Mouse (Mus musculus): ENCODE measurements around the gene Cs.

Gene Cs

DNA sequence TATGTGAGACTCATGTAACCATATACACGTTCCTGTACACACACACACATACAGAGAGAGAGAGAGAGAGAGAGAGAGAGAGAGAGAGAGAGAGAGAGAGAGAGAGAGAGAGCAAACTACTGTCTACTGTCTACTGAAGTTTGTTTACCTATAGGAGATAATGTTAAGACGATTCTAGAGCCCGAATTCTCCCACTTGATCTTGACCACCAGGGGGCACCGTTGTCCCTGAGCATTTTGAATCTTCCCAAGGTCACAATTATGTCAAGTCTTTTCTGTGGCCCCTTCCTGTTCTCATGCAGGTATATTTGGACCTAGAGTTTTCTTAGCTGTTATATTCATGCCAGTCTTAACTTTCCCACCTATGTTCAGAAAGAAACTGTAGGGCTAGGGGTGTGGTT lies 2.0 kb upstream of the Cs start:
- DNase-seq: peak; percentile 92

DNA sequence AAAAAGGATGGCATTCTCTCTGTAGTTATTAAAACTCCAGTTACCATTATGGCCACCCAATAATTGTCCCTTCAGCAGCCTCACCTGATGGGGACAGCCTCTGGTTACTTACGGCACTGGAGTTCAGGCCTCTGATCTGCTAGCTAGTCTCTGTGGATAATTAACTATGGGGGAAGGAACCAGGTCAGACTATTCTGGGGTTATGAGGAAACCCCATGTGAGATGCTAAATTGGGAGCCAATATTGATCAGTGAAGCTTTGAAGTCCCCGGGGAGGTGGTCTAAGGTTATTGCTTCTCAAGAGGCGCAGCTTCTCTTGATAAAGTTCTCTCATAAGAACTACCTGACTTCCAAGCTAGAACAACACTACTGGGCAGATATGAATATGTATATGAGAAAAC lies 1.3 kb upstream of the Cs start:
- no peak for DNase-seq

DNA sequence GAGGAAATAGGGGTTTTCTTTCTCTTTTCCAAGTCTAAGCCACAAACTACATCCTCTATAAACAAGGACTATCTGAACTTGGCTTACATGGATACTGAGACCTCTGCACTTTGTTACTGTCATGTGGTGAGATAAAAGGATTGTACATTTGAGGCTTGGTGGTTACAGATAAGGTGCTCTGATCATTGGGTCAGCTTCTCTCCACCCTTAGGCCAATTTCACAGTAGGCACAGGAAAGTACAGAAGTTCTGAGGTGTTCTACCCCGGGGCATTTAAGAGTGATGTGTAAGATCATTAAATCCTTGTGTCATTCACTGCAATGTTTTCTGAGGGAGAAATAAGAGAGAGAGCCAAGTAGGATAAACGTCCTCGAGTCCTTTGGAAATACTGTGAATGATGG lies 937 bp upstream of the Cs start:
- DNase-seq: no peak

DNA sequence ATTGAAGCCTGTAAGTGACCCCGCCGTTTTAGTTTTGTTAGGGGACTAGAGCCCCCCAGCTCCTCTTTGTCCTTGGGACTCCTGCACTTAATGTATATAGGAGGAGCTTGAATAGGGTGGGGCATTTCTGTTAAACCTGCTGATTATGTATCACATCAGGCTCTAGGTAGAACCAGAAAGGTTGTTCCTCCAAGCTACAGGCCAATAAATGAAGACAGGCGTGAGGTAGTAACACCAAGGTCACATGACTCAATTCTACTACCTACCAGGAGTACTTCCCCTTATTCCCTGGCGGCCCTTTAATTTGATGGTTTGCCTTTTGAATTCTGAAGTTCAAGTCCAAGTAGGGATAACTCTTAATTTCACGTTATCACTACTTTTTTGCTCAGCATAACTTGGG lies 881 bp downstream of the Cs start:
- DNase-seq: no peak

DNA sequence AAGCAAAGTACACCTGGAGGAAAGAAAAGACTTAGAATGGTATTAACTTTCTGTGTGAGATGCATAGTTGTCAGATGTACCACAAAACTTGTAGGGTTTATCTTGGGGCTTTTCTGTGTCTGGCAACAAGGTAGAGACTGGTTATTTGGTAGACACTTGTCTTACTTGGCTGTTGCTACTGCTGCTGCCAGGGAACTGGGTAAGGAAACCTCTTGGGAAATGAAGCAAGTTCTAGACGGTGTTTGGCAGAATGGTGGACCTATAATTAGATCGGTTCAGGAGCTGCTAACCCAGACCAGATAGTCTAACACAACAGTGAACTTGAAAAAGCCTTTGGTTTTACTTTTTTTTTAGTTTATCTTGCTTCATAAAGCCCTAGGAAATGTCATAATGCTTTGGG lies 1.4 kb downstream of the Cs start:
- no peak for DNase-seq

DNA sequence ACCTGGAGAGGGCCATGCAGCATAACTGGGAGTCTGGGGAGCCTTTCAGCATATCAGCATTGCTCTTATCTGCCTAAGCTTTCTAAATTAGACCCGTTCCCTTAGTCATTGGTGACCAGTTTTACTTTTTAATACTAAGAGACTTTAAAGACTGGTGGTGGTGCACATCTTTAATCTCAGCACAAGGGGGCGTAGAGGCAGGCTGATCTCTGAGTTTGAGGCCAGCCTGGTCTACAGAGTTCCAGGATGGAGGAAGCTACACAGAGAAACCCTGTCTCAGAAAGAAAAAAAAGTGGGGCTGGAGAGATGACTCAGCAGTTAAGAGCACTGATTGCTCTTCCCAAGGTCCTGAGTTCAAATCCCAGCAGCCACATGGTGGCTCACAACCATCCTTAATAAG lies 2.7 kb downstream of the Cs start:
- DNase-seq: no peak

DNA sequence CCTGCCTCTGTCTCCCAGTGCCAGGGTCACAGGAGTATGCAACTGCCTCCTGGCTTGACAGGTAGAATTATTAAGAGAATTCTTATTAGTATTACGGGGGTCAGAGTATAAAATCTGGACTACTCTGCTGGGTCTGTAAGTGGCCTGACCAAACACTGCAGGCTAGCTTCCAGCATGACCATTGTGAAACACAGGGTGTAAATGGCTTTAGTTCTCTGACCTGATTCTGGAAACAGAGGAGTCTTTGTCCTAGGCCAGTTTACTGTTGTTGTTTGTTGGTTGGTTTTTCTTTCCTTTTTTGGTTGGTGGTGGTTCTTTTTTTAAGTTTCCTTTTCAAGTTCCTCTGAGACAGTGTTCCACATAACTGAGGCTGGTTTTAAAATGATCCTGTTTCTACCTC lies 5.9 kb downstream of the Cs start:
- DNase-seq: no peak

DNA sequence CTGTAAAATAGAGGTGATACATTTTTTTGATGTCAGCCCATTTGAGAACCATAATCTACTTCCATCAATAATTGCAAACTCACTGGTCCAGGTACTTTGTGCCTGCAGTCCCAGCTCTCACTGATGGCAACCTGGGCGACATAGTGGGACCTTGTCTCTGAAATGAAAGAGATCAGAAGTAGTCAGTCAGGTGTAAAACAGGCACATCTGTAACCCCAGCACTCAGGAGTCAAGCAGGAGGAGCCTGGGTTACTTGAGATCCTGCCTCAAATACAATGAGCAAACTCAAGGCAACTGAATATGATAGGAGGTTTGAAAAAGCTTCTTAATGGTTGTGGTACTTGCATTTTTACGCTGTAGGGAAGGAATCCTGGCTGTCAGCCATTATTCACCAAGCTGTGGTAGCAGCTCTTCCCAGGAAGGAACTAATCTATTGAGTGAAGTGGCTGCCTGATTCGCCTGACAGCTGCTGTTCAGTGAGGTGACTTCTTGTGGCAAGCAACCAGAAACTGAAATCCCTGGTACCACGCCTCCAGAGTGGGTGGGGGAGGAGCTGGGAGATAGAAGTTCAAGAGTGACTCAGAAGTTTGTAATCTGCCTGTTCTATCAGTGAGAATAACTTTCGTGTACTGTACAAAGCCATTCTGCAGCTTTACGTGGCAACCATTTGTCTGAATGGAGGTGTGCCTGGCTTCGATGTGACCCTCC lies 7.2 kb downstream of the Cs start:
- peak; percentile 81 for DNase-seq

DNA sequence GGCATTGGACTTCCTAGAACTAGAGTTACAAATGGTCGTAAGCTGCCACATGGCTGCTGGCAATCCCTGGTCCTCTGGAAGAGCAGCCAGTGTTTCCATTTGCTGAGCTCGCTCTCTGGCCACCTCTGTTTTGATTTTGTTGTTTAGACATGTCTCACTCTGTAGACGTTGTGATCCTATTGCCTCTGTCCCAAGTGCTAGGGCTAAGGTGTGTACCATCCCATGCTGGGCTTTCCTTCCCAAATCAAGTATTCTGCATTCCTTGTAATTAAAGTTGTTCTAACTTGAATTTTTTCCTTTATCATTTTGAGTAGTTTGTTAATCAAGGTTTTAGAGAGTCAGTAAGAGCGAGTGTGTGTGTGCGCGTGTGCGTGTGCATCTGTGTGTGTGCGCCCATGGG lies 10.0 kb downstream of the Cs start:
- DNase-seq: no peak

DNA sequence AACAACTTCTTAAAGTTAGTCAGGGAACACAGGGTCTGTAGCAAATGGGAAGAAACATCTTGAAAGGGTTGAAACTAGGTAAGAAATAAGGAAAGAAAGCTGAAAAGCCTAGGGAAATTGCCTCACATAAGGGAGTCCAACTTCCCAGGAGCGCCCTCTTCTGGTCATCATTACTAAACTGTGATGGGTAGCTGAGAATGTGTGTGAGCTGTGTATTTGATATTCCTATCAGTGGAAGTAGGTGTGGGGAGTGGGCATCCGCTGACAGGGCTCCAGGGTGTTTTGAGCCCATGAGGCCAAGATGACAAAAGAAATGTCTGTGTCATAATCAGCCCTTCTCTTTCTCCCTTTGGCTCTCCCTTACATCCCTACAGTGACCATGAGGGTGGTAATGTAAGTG lies 21.3 kb downstream of the Cs start:
- peak; percentile 75 for DNase-seq

DNA sequence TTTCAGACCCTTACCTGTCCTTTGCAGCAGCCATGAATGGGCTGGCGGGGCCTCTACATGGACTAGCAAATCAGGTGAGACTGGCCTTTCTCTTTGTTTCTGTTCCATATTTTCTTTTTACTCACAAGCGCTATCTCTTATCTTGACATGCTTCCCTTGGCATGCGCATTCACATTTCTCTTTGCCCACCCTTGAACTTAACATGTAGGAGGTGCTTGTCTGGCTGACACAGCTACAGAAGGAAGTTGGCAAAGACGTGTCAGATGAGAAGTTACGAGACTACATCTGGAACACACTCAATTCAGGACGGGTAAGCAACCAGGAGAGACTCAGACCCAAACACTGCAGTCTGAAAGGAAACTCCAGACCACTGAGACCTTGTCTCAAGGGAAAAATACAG lies 21.7 kb downstream of the Cs start:
- no peak for DNase-seq

DNA sequence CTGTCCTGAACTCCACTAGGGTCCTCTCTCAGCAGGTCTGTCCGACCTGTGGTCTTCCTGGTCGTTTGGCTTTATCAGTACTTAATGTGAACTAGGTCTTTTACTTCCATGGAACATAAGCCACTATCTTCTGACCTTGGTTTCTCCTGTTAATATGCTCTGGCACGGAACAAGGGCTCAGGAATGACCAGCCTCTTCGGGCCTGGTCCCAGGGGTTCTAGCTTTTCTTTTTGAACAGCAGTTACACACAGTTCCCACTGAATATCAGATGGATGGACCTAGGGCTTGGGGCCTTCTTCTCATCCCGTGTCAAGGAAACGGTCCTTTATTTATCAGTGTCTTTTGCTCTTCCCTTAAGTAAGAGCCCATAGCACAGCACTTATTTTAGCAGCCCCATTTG lies 24.3 kb downstream of the Cs start:
- no peak for DNase-seq

DNA sequence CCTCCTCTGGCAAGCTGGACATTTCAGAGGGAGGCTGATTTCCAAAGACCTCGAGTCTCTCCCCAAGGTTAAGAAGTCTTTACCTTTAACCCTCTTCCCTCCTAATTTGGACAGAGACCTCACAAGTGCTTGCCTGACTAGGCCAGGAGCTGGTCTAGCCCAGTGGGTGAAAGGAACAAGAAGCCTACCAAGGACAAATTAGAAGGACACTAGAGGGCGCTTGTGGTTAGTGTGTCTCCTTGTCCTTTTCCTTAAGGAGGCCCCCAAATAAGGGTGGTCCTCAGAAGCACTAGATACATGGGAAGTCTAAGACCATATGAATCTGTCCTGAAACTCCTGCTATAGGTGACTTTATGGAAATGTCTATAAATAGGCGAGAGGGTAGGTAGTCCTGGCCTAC lies 25.0 kb downstream of the Cs start:
- DNase-seq: no peak

DNA sequence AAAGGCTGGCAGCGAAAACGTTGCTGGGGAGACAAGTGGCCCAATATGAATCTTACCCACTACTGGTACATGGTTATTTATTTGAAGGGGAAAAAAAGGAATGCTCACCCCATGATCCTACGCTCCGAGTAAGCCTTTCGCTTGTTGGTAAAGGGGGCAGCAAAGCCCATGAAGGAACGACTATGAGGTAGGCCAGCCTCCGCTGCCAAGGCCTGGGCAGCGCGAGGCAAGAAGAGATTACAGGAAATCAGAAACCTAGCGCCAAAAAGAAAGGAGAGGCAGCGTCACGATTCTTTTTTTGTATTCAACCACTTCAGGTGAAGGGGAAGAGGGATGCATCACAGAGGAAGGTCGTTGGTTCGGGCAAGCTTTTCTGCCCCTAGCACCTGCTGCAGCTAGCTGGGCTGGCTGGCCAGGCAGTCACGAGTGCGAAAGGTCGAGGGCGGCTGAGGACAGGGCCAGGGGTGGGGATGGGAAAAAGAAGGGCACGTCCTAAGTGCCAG lies 30.4 kb downstream of the Cs start:
- DNase-seq: no peak

DNA sequence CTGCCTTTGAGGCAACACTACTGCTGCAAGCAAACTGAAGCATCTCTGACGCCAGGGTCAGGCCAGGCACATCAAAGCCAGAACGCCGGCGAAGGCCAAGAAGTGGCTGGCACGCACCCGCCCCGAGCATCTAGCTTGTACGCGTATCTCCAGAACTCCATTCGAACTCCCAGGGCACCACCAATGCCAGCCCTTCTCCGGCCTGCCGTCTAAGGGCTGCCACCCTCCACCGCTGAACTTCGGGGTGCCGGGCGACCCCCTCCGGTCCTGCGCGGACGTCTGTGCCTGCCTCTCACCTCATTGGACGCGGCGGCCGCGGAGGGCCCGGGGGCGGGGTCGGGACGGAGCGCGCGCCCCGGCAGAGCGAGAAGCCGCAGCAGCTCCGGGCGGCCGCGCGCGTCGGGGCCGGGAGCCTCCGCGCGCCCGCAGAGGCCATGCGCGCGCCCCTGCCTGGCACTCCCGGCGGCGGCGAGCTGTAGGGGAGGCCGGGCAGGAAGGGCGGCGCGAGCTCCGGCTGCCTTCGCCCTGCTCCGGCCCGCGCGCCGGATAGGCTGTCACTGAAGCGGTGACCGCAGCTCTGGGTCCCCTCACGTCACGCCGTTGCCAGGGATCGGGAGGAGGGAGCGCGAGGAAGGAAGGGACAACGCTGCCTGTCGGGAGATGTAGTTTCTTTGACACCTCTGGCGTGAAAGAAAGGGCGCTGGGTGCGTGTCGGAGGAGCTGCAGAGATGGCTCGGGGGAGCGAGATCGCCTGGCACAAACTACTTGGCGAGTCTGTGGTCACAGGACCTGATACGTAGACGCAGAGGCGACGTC lies 31.1 kb downstream of the Cs start, which contains the start of gene Coq10a:
Gene Coq10a (minus strand): TSS at position 596 of the 816 bp plus-strand sequence.
- DNase-seq: peak; percentile 94

DNA sequence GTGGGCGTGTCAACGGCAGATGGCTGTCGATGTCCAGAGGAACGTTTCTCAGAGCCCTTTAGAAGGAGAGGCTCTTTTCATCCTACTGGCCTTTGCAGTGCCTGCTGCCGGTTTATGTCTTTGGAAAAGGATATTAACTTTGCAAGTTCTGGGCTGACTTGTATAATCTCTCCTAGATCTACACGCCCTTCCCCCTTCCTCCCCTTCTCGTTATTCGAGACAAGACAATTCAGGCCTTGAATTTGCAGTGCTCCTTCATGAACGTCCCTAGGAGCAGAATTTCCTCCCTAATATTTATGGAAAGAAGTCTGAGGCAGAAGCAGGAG lies 31.6 kb downstream of the Cs start:
- no peak for DNase-seq

DNA sequence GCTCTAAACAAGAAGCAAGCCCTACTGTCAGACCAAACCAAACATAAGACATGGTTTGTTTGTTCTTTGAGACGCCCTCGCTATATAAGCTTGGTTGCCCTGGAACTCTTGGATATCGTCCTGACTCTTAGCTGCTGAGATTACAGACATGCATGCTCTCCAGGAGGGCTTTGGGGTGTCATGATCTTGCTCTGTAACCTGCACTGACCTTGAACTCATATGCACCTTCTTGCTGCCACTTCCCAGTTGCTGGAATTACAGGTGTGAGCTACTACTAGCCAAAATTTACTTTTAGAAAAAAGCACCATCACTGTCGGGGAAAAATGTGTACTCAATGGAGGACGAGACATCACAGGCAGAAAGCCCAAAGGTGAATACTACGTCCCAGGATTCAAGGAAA lies 32.1 kb downstream of the Cs start:
- DNase-seq: no peak

DNA sequence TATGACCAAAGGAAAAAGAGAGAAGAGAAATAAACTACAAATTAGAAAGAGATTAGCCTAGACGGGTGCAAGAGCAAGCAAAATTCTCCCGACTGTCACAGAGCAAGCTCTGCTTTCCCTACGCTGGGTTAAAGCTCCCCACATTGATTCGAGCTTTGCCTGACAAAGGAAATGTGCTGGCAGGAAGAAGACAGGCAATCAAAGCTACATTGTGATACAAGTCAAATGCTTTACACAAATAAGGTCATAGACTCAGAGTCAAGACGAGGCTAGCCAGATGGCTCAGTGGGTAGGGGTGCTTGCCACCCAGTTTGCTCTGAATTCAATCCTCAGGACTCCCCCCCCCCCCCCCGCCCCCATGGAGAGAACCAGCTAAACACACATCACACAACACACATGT lies 32.5 kb downstream of the Cs start:
- DNase-seq: no peak

DNA sequence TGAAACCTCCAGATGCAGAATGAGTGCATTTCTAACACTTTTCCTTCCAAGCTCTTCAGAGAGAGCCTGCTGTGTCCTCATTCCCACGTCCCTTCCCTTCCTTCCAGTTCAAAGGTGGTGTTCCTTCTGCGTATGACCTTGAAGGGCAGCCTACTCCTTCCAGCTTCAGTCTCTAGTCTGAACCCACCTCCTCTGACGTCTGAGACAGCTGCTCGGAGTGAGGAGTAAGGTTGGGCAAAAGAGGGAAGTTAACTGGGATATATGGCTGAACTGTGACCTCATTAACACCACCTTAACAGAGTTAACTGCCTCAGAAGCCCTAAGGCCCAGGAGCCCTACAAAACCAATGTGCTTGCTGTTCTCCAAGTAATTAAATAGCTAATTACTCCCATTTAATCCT lies 33.1 kb downstream of the Cs start:
- no peak for DNase-seq

DNA sequence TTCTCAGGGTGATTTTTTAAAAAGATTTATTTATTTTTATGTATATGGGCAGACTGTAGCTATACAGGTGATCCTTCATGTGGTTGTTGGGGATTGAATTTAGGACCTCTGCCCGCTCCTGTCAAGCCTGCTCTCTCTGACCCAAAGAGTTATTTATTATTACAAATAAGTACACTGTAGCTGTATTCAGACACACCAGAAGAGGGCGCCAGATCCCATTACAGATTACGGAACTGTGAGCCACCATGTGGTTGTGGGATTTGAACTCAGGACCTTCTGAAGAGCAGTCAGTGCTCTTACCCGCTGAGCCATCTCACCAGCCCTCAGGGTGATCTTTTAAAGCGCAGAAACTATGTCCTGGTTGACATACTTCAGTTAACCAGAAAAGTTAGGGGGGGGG lies 34.6 kb downstream of the Cs start:
- no peak for DNase-seq

DNA sequence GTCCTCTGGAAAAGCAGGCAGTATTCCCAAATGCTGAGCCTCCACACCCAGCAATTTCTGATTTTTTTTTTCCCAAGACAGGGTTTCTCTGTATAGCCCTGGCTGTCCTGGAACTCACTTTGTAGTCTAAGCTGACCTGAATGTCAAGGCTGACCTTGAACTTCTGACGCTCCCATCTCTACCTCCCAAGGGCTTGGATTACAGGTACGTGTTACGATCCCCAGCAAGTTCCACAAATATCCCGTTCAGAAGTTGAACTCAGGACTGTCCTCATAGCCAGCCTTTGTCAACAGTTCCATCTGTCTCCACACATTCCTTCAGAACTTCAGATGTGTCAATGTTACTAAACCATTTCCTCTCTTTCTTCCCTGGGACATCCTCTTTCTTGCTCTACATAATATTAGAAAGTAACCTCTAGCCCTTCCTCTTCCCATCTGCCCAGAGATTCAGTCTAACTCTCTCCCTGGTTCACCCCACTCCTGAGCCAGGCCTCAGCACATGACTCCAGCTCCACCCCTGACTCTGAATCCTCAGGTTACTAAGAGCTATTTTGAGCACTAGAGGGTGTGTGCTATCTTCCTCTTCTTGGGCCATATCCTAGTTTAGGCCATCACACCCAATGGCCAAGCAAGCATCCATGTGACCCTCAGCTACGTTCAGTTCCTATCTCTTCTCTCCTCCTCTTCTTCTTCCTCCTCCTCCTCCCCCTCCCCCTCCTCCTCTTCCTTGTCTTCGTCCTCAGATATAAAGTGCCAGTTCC lies 35.6 kb downstream of the Cs start:
- no peak for DNase-seq

DNA sequence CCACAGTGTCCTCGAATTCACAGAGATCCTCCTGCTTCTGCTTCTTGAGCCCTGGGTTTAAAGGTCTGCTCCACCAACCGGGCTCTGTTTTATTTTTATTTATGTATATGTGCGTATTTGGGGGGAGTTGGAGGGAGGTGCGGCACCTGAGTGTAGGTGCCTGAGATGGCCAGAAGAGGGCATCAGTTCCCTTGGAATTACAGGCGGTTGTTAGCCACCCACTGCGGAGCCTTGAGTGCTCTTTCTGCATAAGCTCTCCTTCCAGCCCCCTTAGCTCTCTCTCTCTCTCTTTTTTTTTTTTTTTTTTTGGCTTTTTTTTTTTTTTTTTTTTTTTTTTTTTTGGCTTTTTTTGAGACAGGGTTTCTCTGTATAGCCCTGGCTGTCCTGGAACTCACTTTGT lies 36.9 kb downstream of the Cs start:
- peak; percentile 41 for DNase-seq

DNA sequence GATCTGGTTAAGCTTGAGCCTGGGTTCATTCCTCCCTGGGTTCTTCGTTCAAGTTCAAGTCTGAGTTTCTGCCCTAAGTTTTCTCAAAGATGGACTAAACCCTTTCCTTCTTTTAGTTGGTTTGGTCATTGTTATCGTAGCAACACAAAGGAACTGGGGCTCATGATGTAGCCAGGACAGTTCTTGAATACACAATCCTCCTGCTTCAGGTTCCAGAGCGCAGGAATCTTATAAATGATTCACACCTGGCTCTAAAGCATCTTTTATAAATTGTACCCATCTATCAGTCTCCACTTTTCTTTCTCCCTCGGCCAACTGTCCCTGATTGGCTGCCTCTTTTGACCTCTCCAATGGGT lies 38.5 kb downstream of the Cs start:
- no peak for DNase-seq

Measured in thymus, postnatal 4 days (tissue).